Mouse (Mus musculus) cerebellum, postnatal 36 days (tissue): ENCODE measurements at regions not wholly inside any gene's neighbourhood (a gene's known extent, or its start where the extent isn't known, plus 50 kb on each side); places are given as distances from the start of the nearest gene placed in this dataset.

ENCODE experiments used
- DNase-seq, 2 experiments: peaks; one replicate each; pipeline ENCODE4 v3.0.0; 2021 to 2022; ENCODE audit warnings: mixed read lengths in 2 of 2

DNA sequence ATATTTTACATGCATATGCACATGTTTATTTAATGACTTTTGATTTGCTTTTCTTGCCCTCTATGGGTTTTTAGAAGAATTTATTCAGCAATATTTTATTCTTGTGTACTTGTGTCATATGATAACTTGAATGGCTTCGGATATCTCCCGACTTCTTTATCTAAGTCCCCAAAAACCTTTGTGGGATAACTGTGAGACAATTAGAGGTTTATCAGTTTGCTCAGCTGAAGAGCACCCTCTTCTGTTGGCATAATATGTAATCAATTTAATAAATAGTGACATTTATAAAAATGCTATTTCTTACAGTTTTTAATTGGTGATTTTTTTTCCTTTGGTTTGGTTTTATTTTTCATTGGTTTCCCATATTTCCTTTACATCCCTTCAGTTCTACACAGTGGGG lies 194.2 kb upstream of the Tent5a start:
- no peak for DNase-seq

- DNase-seq, result no peak
Observed at GRCm38 (mm10) chr9:85520941-85521340, 193.8 kb upstream of the Tent5a start.

GRCm38 (mm10) chr9:85499006-85499405 lies 171.9 kb upstream of the Tent5a start:
- DNase-seq, result no peak

DNA sequence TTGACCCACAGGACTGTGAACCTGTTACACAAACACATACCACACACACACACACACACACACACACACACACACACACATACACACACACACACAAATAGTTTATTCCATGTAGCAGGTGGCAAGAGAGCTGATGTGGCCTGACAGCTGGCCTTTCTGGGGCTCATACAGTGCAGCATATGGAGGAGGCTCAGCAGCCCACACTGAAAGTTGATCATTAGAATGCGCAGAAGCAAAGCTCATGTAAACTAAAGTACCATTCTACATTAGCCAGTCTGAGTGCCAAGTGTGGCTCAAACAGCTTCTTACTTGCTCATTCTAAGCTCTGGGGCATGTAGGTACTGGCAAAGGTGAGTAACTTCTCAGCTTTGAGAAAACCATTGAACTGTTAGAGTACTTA lies 170.2 kb upstream of the Tent5a start:
- no peak for DNase-seq

- DNase-seq, result no peak
Observed at GRCm38 (mm10) chr9:85496506-85497239, 169.5 kb upstream of the Tent5a start.

DNA sequence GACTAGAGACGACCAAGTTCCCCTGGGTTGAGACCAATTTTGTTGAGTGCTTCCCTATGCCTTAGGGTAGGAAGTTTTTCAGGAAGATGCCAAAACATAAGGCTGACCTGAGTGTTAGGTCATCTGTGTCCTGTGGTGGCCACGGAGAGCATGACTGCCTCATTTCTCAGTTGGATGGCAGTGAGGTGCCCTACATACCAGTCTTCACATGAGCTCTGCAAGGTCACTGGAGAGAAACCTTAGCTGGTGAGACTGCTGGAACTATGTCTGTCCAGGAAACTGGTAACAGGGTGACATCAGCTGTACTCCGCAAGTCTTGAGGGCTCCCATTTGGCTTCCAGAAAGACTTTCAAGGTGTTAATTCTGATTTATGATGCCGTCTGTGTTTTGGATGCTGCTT lies 167.9 kb upstream of the Tent5a start:
- DNase-seq, result no peak

- DNase-seq, result no peak
Observed at GRCm38 (mm10) chr9:85493760-85494159, 166.6 kb upstream of the Tent5a start.

GRCm38 (mm10) chr9:85490367-85490766 lies 163.2 kb upstream of the Tent5a start:
- no peak for DNase-seq

DNA sequence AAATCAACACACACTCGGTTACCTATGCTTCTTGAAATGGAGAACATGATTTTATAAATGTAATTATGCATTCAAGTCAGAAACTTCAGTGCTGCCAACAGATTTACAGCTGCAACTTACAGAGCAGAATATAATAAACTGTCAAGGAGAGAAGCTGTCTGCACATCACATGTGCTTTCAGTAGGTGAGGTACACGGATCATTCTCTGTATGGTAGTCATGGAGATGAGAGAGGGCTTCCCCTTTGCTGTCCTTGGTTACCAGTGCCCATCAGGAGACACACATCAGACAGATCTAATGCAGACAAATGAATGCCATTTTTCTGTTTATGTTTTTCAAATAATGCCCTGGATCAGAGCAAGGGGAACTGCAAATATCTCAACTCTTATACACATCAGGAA lies 160.8 kb upstream of the Tent5a start:
- DNase-seq, result no peak

DNA sequence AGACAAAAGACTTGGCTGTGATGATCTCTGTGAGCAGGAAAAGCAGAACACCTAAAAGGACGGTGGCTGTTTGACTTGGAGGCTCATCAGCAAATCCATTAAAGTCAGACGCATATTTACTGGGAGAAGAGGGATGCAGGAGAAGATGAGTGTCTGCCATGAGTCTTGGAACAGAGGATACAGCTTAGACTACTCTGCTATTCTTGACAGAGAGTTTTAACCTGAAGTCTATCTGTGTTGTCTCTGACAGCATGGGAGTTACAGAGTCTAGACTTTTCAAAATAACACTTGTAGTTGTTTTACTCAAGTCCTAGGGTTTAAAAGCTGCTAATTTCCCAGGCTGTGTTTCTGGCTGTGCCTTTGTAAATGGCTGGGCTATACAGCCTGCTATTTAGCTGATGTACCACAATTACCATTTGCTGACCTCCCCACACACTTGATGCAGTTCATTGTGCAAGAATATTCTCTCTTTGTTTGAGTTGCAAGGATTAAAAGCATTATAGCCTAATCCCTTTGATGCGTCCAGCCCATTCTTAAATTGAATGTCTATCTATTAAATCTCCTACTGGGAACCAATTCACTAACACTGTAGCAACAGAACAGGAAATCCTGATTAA lies 160.0 kb upstream of the Tent5a start:
- no peak for DNase-seq

DNA sequence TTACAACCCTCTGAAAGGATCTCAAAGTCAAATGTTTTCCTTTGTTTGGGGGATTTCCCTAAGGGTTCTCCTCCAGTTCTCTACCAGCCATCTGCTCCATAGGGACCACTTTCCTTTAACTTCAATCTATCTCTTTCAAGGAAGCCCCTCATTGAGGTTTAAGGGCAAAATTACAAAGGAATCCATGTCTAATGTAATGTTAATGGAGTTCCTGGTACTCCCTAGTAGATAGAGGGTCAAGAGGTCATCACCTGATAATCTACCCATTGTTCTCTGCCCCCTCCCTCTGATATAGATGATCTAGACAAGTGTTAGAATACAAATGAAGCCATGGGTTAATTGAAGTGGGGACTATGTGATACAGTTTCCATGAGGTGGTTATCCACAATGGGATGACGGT lies 158.6 kb upstream of the Tent5a start:
- no peak for DNase-seq

GRCm38 (mm10) chr9:85483248-85483647 lies 156.1 kb upstream of the Tent5a start:
- DNase-seq, result no peak

- DNase-seq, result no peak
Observed at GRCm38 (mm10) chr9:85480566-85480965, 153.4 kb upstream of the Tent5a start.

DNA sequence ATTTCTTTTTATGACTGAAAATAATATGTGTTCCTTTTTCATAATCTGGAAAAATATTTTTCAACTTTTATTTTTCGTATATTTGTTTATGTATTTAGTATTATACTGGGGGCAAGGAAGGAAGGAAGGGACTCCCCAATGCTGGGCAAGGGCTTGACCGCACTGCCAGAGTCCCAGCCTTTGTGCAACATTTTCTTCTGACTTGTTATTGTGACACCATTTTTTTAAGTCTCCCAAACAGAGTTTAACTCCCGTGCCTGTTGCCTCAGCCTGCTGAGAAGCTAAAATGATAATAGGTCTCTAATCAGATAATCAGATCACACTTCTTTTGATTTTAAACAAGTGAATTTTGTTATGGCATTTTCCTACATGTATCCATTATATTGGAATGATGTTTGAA lies 148.1 kb upstream of the Tent5a start:
- DNase-seq, result no peak

- DNase-seq, result no peak
Observed at GRCm38 (mm10) chr9:85470264-85470821, 143.2 kb upstream of the Tent5a start.

DNA sequence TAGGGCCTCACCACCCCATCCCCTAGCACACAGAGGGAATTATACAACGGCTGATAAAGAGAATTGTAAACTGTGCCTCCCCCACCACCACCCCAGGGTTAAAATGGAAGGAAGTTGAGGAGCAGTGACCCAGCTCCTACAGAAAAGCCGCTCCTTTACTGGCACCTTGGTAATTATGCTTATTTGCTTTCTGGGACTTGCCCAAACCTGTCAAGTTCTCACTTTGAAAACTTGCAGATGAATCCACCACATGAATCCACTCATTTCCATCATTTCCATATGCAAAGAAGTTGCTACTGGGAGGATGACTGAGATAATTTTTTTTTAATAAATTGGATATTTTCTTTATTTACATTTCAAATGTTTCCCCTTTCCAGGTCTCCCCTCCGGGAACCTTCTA lies 142.1 kb upstream of the Tent5a start:
- no peak for DNase-seq

DNA sequence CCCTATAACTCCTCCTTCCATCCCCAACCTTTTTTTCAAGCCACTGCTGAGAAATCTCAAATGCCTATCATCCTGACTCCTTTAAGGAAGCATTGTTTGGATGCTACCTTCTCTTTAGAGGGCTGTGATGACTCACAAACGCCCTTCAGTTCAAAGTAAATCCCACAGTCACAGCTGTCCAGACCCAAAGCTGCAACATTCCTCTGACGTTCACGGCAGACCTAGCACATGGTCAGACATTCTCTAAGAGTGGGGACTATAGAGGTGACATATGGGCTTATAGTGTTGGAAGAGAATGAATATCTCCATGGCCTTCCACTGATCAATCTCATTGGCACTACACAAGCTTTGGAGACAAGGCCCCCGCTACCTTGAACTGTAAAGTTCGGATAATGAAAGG lies 139.5 kb upstream of the Tent5a start:
- DNase-seq, result no peak

DNA sequence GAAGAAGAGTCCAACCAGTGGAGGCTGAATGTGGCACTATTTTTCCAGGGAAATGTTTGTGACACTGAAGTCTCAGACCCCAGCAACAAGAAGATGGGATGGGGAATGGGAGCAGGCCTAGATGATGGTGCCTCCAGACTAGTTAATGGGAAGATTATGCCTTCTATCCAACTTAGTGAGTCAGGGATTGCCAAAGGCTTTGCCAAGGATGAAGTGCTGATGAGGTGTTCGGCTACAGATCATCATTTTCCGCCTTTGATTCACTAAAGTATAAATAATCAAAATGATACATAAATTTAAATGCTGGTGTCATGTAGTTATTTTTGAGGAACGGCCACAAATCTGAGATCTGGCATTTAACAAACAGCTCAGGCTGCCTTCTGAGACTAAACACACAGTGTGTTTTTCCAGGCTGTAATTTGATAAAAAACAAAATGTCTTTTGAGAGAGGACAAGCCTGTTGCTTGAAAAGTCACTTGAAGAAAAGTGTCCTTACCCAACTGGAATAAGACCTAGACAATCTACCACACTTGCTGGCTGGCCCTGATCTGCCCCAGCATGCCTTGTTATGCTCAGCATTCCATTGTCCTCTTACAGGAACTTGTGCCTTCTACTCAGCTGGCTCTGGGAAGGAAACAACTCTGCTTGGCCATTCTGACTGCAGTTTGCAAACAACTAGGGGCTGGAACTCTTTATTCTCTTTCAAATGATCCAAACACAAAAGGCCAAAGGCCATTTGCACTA lies 132.1 kb upstream of the Tent5a start:
- no peak for DNase-seq

GRCm38 (mm10) chr9:85458356-85458755 lies 131.2 kb upstream of the Tent5a start:
- no peak for DNase-seq

DNA sequence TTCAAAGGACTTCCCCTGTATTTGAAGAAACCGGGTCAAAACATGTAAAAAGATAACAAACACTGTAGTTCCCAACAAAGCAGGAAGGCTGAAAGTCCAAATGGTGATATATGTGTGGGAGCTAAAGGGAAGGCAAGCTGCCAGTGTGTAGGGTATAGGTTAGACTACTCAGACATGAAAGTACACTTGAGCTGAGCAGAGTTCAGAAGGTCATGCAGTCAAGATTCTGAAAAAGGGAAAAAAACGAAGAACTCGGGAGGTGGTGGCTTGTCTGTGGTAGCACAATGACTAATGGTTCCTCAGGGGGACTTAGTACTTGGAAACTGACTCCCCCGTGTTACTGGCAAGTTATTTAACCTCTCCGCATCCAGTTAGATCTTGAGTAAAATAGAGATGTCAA lies 130.3 kb upstream of the Tent5a start:
- no peak for DNase-seq

DNA sequence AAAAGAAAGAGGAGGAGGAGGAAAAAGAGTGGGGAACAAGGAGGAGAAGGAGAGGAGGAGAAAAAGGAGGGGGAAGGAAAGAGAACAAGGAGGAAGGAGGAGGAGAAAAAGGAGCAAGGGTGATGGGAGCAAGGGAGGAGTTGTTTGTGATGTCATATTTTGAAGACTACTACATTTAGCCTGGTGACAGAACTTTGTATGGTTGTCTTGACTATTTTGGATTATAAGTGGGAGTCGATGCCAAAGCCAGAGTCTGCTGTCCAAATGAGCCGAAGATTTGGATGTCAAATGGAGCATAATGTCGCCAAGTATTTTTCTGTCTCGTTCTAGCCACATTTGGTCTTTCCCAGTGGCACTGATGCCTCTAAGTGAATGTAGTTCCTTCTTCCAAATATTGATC lies 128.2 kb upstream of the Tent5a start:
- no peak for DNase-seq

DNA sequence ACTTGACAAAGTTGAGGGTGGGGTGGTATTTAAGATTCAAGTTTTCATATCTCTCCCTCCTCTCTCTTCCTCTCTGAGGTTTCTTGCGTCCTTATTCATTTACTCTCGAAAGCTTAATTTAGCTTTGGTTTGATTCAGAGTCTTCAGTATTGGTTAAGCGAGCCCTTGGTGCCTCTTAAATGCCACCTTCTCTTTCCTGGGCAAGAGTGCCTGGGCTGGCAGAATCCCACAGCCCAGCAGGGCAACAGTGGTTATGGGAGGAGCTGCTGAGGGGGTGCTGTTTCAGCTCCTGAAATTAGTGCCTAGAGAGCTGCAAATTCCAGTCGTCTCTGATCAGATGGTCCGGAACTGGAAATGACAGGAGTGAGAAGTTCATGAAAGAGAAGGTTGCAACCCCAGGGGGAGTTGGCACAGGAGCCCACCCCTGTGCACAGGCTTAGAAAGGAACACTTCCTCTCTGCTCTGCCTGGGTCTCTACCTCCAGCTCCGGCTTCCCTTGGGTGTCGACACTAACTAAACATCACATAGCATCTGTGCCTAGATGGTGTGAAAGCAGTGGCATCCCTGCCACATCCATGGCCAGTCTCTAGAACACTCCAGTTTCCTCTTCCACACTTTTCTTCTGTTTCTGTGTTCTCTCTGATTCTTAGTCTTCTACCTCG lies 125.2 kb upstream of the Tent5a start:
- peak; percentile 8 to 12 for DNase-seq

- no peak for DNase-seq
Observed at GRCm38 (mm10) chr9:85451349-85451748, 124.2 kb upstream of the Tent5a start.
